In the genomic region with DNA sequence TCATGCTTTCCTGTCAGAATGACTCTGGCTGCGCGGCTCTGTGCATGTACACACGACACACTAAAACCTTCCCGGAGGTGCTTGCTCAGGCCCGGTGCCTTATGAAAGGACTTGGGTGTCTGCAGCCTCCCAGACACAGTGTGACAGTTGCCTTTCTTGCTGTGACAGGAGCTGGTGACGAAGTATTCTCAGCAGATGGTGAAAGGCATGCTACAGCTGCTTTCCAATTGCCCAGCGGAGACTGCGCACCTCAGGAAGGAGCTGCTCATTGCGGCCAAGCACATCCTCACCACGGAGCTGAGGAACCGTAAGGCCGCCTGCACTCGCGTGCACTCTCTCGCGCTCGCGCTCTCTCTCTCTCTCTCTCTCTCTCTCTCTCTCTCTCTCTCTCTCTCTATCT, we compare ENCODE assay signal across 33 mouse cellular contexts. TPM values are rescaled to one million over a fixed set of nuclear protein-coding genes. Genes with fewer than 3 reads are reported as not detected.
DNase-seq lines count a peak whose midpoint lies in the region; ATAC-seq and TF ChIP-seq lines count a peak whose summit lies in the region.
"Had no signal": no experiment of that assay in that cellular context is flagged by ENCODE, and none has a peak within 500 bp of the region (broad histone marks: within the 10 kb centered on the region; RNA-seq: fewer than 3 reads in every experiment).

No protein-coding gene starts in this region.

- H3K27me3 ChIP-seq in liver, embryonic 11.5 days (replicated peaks; ENCODE audit: control insufficient read depth, insufficient read depth, low read length), result no peaks in the 10 kb centered on the region
- H3K27me3 ChIP-seq: CH12.LX; embryonic facial prominence, embryonic 13.5 days; forebrain, embryonic 13.5 days; heart, embryonic 12.5 days; heart, embryonic 15.5 days; Patski had no signal

- WGBS in liver, embryonic 11.5 days, result 96% methylated on average over 18 of the region's 18 CpGs

- H3K36me3 ChIP-seq in liver, embryonic 11.5 days (ENCODE audit: control insufficient read depth, insufficient read depth, low read length), result peaks cover 72% of the 10 kb centered on the region

- H3K4me2 ChIP-seq in liver, embryonic 11.5 days, result no peak overlapping the region
- H3K4me2 ChIP-seq: embryonic facial prominence, embryonic 13.5 days; forebrain, embryonic 13.5 days; heart, embryonic 12.5 days; heart, embryonic 15.5 days; hindbrain, embryonic 14.5 days had no signal

- intact Hi-C loops in left cerebral cortex, postnatal 25 days (cut with DNase I), result no loop called here
- intact Hi-C loops in left cerebral cortex, postnatal 4 days (cut with DNase I), result loop anchor here (5.0 kb wide), 1 partner anchor 36 kb away; no protein-coding TSS in a partner anchor

- TF ChIP-seq CTCF in brain, embryonic 14.5 days (IDR thresholded peaks at IDR 0.05; ENCODE audit: borderline replicate concordance, extremely low read depth, insufficient read depth, insufficient read length), result no peak

- no peak overlapping the region for H3K9ac ChIP-seq in liver, embryonic 11.5 days (ENCODE audit: low read depth, low read length)
- H3K9ac ChIP-seq: embryonic facial prominence, embryonic 13.5 days; forebrain, embryonic 13.5 days; forebrain, postnatal 0 days; heart, embryonic 12.5 days; heart, embryonic 15.5 days; hindbrain, embryonic 14.5 days had no signal

- H3K27ac ChIP-seq in liver, embryonic 11.5 days (ENCODE audit: low read depth, low read length), result no peak overlapping the region
- H3K27ac ChIP-seq: embryonic facial prominence, embryonic 10.5 days; embryonic facial prominence, embryonic 13.5 days; forebrain, embryonic 10.5 days; forebrain, embryonic 13.5 days; heart, embryonic 15.5 days; hindbrain, embryonic 10.5 days; hindbrain, embryonic 14.5 days; hindbrain, postnatal 0 days had no signal

- DNase-seq in layer of hippocampus, adult 18-20 months (ENCODE audit: low spot score in 2 of 2), result peak; percentile 47 to 64
- no peak for DNase-seq in layer of hippocampus, postnatal 25 days (ENCODE audit: extremely low spot score in 1 of 2, low spot score in 1 of 2)
- peak; percentile 35 to 51 for DNase-seq in left cerebral cortex, postnatal 25 days (ENCODE audit: low spot score in 2 of 2)
- DNase-seq in left cerebral cortex, postnatal 4 days, result no peak
- peak; percentile 2 for DNase-seq in brain, embryonic 14.5 days (ENCODE audit: low read depth)
- peak; percentile 32 to 42 for DNase-seq in layer of hippocampus, postnatal 36 days
- DNase-seq in liver, embryonic 11.5 days (ENCODE audit: low spot score), result no peak
- DNase-seq: adrenal gland, postnatal 10 days; adrenal gland, postnatal 36 days; B cell, adult 2 months; cerebellum, adult 11-12 months; cerebellum, adult 8-10 months; cerebellum, postnatal 10 days; cerebellum, postnatal 36 days; embryo, embryonic 11 days; forebrain, postnatal 0 days; gastrocnemius, postnatal 25 days; heart, adult 18-20 months; heart, postnatal 10 days; heart, postnatal 36 days had no signal

- H3K4me3 ChIP-seq in liver, embryonic 11.5 days (ENCODE audit: low read depth, low read length), result no peak overlapping the region
- H3K4me3 ChIP-seq: embryonic facial prominence, embryonic 10.5 days; embryonic facial prominence, embryonic 13.5 days; erythroblast, embryonic 14.5 days; forebrain, embryonic 10.5 days; forebrain, embryonic 13.5 days; heart, embryonic 12.5 days; heart, embryonic 15.5 days; hindbrain, embryonic 10.5 days had no signal

- H3K9me3 ChIP-seq in liver, embryonic 11.5 days (ENCODE audit: control insufficient read depth, low read length), result no peaks in the 10 kb centered on the region
- H3K9me3 ChIP-seq: embryonic facial prominence, embryonic 10.5 days; embryonic facial prominence, embryonic 13.5 days; forebrain, embryonic 10.5 days; forebrain, embryonic 13.5 days; G1E; heart, embryonic 12.5 days; heart, embryonic 15.5 days; hindbrain, embryonic 10.5 days had no signal

- no peaks in the 10 kb centered on the region for H3K4me1 ChIP-seq in liver, embryonic 11.5 days (replicated peaks; ENCODE audit: control insufficient read depth, insufficient read depth, low read length)
- H3K4me1 ChIP-seq: embryonic facial prominence, embryonic 10.5 days; embryonic facial prominence, embryonic 13.5 days; forebrain, embryonic 10.5 days; forebrain, embryonic 13.5 days; heart, embryonic 12.5 days; heart, embryonic 15.5 days; hindbrain, embryonic 10.5 days had no signal

- TF ChIP-seq POLR2A in brain, embryonic 14.5 days (IDR thresholded peaks at IDR 0.05; ENCODE audit: borderline replicate concordance, extremely low read depth, insufficient read depth, insufficient read length, poor library complexity, severe bottlenecking), result no peak

- ATAC-seq in liver, embryonic 11.5 days (replicated peaks; ENCODE audit: low FRiP score), result no peak
- ATAC-seq: forebrain, embryonic 13.5 days; forebrain, postnatal 0 days; hindbrain, postnatal 0 days; Patski had no signal

RNA-seq across cellular contexts. Expression of a gene that starts 18.9 kb away (rescaled TPM):
- 100 to 1,000 TPM; 156 TPM for total RNA-seq in layer of hippocampus, adult 18-20 months (2021)
- 100 to 1,000 TPM; 144 to 190 TPM for total RNA-seq in layer of hippocampus, postnatal 25 days (2021)
- total RNA-seq in left cerebral cortex, postnatal 25 days (2021), result 100 to 1,000 TPM; 154 to 169 TPM
- 100 to 1,000 TPM; 149 to 162 TPM for total RNA-seq in left cerebral cortex, postnatal 4 days (2021)
- polyA plus RNA-seq in brain, embryonic 14.5 days (2012; rRNA removed), result 160 and 198 TPM in 2 replicates
- total RNA-seq in layer of hippocampus, postnatal 36 days (2021), result 100 to 1,000 TPM; 160 to 181 TPM
- polyA plus RNA-seq in liver, embryonic 11.5 days (2014; fragmentation: Nextera tagmentation; extraction: Ambion mirVana), result 58.6 and 64.2 TPM in 2 replicates

RNA-seq across cellular contexts. Expression of a gene that starts 24.8 kb away (rescaled TPM):
- total RNA-seq in layer of hippocampus, adult 18-20 months (2021), result 100 to 1,000 TPM; 138 to 156 TPM
- 100 to 1,000 TPM; 121 to 140 TPM for total RNA-seq in layer of hippocampus, postnatal 25 days (2021)
- total RNA-seq in left cerebral cortex, postnatal 25 days (2021), result 100 to 1,000 TPM; 174 to 185 TPM
- 100 to 1,000 TPM; 183 to 239 TPM for total RNA-seq in left cerebral cortex, postnatal 4 days (2021)
- 229 and 307 TPM in 2 replicates for polyA plus RNA-seq in brain, embryonic 14.5 days (2012; rRNA removed)
- total RNA-seq in layer of hippocampus, postnatal 36 days (2021), result 100 to 1,000 TPM; 126 to 139 TPM
- polyA plus RNA-seq in liver, embryonic 11.5 days (2014; fragmentation: Nextera tagmentation; extraction: Ambion mirVana), result 0.65 and 0.86 TPM in 2 replicates
- total RNA-seq: CH12.LX; G1E; gastrocnemius, postnatal 25 days had no signal
- polyA plus RNA-seq: erythroblast, embryonic 14.5 days had no signal

Comparison
In these comparisons a context has a peak if more than half of its experiments do, and no peak if none do; other contexts are left out.
1. DNase-seq: peak in layer of hippocampus, adult 18-20 months (2 of 2), left cerebral cortex, postnatal 25 days (2 of 2), brain, embryonic 14.5 days (single experiment) and layer of hippocampus, postnatal 36 days (2 of 2); none in layer of hippocampus, postnatal 25 days (0 of 2), left cerebral cortex, postnatal 4 days (single experiment) and liver, embryonic 11.5 days (single experiment).